Mouse (Mus musculus) MEL (cell line): ENCODE data around the gene Kcnh6.

Experiments
- CHD1 ChIP-seq: IDR thresholded peaks from 2 replicates; pipeline ENCODE4 v1.6.1; 2012; ENCODE audit warnings: low read depth, mild to moderate bottlenecking, inconsistent platforms, low read length, improper control_type of control experiment
- CTCF ChIP-seq, 3 experiments: IDR thresholded peaks in 2 of 3; conservative IDR thresholded peaks in 1 of 3; 2 replicates each; pipeline ENCODE4 v1.5.1; 2011 to 2012; ENCODE audit warnings: low read length in 3 of 3, low read depth in 2 of 3, mild to moderate bottlenecking in 2 of 3, improper control_type of control experiment in 1 of 3, inconsistent platforms in 1 of 3, mixed read lengths in 1 of 3, moderate library complexity in 1 of 3; ENCODE audit not compliant: control insufficient read depth in 1 of 3, insufficient read depth in 1 of 3, poor library complexity in 1 of 3, severe bottlenecking in 1 of 3
- EP300 ChIP-seq, 2 experiments: IDR thresholded peaks; 2 replicates each; pipeline ENCODE4 v1.6.1; 2011; ENCODE audit warnings: improper control_type of control experiment in 2 of 2, low read length in 2 of 2, low read depth in 1 of 2, mild to moderate bottlenecking in 1 of 2
- GABPA ChIP-seq: IDR thresholded peaks from 2 replicates; pipeline ENCODE4 v1.6.1; 2012; ENCODE audit warnings: low read depth, mild to moderate bottlenecking, inconsistent platforms, low read length, improper control_type of control experiment, moderate library complexity
- GATA1 ChIP-seq: IDR thresholded peaks from 2 replicates; pipeline ENCODE4 v1.6.1; 2011; ENCODE audit warnings: low read depth, low read length, improper control_type of control experiment
- MAZ ChIP-seq: IDR thresholded peaks from 2 replicates; pipeline ENCODE4 v1.6.1; 2012; ENCODE audit warnings: low read depth, mild to moderate bottlenecking, inconsistent platforms, low read length, improper control_type of control experiment
- MYC ChIP-seq: IDR thresholded peaks from 2 replicates; pipeline ENCODE4 v1.6.1; 2011; ENCODE audit warnings: low read depth, mild to moderate bottlenecking, low read length, improper control_type of control experiment, moderate library complexity
- POLR2A ChIP-seq, 2 experiments: IDR thresholded peaks; 2 replicates each; pipeline ENCODE4 v1.6.1; 2011 to 2012; ENCODE audit warnings: low read length in 2 of 2, mild to moderate bottlenecking in 2 of 2, control low read depth in 1 of 2, improper control_type of control experiment in 1 of 2, low read depth in 1 of 2, moderate library complexity in 1 of 2; ENCODE audit not compliant: control insufficient read depth in 1 of 2, insufficient read depth in 1 of 2, poor library complexity in 1 of 2
- SIN3A ChIP-seq: IDR thresholded peaks from 2 replicates; pipeline ENCODE4 v1.6.1; 2012; ENCODE audit warnings: low read length, improper control_type of control experiment, inconsistent platforms
- SMC3 ChIP-seq: IDR thresholded peaks from 2 replicates; pipeline ENCODE4 v1.6.1; 2011; ENCODE audit warnings: low read depth, low read length, improper control_type of control experiment
- USF1 ChIP-seq: IDR thresholded peaks from 2 replicates; pipeline ENCODE4 v1.6.1; 2014; ENCODE audit warnings: low read depth, mild to moderate bottlenecking, inconsistent platforms, low read length, improper control_type of control experiment, moderate library complexity
- ZC3H11A ChIP-seq: IDR thresholded peaks from 2 replicates; pipeline ENCODE4 v1.6.1; 2012; ENCODE audit warnings: low read depth, mild to moderate bottlenecking, inconsistent platforms, low read length, improper control_type of control experiment
- ZKSCAN1 ChIP-seq: IDR thresholded peaks from 2 replicates; pipeline ENCODE4 v1.6.1; 2012; ENCODE audit warnings: low read depth, mild to moderate bottlenecking, inconsistent platforms, low read length, improper control_type of control experiment, moderate library complexity
- ZNF384 ChIP-seq: IDR thresholded peaks from 2 replicates; pipeline ENCODE4 v1.6.1; 2012; ENCODE audit warnings: low read depth, mild to moderate bottlenecking, inconsistent platforms, low read length, improper control_type of control experiment

DNA sequence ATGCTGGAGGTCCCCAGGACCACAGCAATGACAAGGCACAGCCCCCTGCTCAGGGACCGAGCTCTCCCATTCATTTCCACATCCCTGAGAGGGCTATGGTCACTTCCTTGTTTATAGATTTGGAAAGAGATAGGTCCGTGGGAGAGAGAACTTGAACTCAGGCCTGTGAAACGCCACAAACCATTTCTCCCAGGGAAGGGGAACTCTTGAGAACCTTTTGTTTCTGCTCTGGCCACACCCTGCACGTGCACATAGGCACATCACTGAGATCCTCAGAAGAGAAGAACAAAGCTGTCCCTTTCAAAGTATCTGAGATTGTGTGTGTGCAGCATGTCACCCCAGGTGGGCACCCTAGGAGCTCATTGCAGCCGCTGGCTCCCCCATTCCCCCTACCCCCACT, 29.3 kb upstream of the Kcnh6 start:
- TF ChIP-seq USF1 (no peak), CTCF (IDR thresholded peaks at IDR 0.05 in 2 of 3, conservative IDR thresholded peaks at IDR 0.05 in 1 of 3; ENCODE audit: control insufficient read depth in 1 of 3, insufficient read depth in 1 of 3, low read depth in 2 of 3, low read length in 3 of 3, poor library complexity in 1 of 3, severe bottlenecking in 1 of 3) (no peak), GABPA (no peak), SIN3A (no peak), GATA1 (no peak), SMC3 (no peak), ZC3H11A (no peak), EP300 (IDR thresholded peaks at IDR 0.05; ENCODE audit: low read depth in 1 of 2, low read length in 2 of 2) (no peak), ZNF384 (no peak), ZKSCAN1 (no peak), MYC (no peak), CHD1 (no peak), MAZ (no peak), POLR2A (IDR thresholded peaks at IDR 0.05; ENCODE audit: control insufficient read depth in 1 of 2, insufficient read depth in 1 of 2, low read depth in 1 of 2, low read length in 2 of 2, poor library complexity in 1 of 2) (no peak)
